Mouse (Mus musculus): Measurements from ENCODE around the gene Esp18. TPM values are rescaled to one million over a fixed set of nuclear protein-coding genes. Genes with fewer than 3 reads are reported as not detected.

Gene Esp18
- polyA plus RNA-seq (2014; fragmentation: Illumina TruSeq; extraction: RNeasy Lipid Tissue Mini Kit (QIAGEN cat#74804); ENCODE audit: low read depth, low replicate concordance) = not detected

GRCm38 (mm10) chr17:39406059-39406458 lies at the start of gene Esp18:
Gene Esp18, plus strand, starts transcription at chr17:39406359.

Other genes starting within 250 kb of the Esp18 start
- gene Esp16, start 129.8 kb downstream of the Esp18 start, polyA plus RNA-seq (2014; fragmentation: Illumina TruSeq; extraction: RNeasy Lipid Tissue Mini Kit (QIAGEN cat#74804); ENCODE audit: low read depth, low replicate concordance) = not detected
- gene Esp15, start 234.6 kb downstream of the Esp18 start, polyA plus RNA-seq (2014; fragmentation: Illumina TruSeq; extraction: RNeasy Lipid Tissue Mini Kit (QIAGEN cat#74804); ENCODE audit: low read depth, low replicate concordance) = not detected